Mouse (Mus musculus): Measurements from ENCODE around the gene Pfdn5.

The Pfdn5 gene

DNA sequence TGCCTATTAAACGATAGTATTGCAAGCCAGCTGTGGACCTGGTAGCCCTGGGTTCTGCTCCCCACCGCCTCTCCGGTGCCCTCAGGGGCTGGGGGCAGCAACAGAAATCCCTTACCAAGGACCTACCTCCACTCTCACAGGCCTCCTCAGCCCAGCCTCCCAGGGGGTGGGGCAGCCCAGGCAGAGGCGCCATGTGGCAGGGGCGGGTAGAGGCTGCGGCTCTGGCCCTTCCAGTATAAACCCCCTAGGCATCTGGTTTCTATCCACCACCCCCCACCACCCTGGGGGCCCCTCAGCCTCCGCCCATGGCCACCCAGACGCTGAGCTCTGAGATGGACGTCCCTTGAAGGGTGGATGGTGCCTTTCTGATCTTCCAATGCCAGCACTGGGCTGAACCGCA, 44.8 kb downstream of the Pfdn5 start:
- DNase-seq (ENCODE audit: low read depth, low spot score): no peak

DNA sequence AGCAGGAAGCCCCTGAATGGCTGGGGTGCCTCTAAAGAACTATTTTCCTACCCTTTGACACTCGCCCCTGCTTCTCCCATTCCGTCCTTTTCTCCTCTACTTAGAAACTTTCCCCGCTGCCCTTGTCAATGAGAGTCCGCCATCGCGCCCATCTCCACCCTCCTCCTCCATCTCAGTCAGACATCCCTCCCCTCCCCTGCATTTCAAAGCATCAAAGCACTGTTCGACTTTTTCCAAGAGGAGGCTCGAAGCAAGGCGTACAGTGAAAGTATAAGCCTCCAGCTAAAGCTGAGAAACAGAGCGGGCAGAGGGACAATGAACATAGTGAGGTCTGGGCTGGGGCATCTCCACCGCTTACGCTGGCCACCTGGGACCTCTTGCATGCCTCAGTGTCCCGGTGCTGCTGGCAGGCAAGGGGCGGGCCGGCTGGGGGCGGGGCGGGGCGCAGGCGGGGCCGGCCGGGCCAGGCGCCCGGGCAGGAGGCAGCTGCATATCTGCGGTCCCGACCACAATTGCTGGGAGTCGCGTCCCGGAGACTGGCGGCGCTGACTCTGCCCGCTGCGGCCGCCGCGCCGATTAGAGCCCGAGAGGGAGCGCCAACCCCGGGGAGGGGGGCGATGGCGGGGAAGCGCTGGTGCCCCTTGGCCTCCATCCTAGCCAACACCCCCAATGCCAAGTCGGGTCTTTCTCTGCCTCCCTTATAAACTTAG, 50.7 kb downstream of the Pfdn5 start:
- no peak for DNase-seq (ENCODE audit: low read depth, low spot score)

- DNase-seq (ENCODE audit: low read depth, low spot score): peak; percentile 67
These were observed 51.2 kb downstream of the Pfdn5 start for GRCm38 (mm10) chr15:102377163-102377543.

DNA sequence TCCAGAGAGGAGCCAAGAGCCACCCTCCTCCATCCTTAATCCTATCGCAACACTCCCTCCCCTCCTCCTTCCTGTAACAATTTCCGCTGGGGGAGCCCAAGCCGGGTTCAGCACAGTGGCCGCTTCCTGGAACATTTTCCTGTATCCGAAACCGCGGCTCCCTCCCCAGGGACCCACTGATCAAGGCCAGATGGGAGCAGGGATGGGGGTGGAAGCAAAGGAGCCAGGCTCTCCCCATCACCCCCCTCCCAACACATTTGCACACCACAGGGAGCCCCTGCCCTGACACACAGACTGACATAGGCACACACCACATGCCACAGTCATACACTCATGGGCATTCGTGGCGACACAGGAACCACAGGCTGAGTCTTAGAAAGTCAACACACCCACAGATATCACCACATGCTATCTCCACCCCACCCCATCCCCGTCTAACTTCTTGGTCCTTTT, 51.9 kb downstream of the Pfdn5 start:
- DNase-seq (ENCODE audit: low read depth, low spot score): no peak

Measured in retina, postnatal 7 days (tissue).